Mouse (Mus musculus): Measurements from ENCODE around the gene Zfp454. TPM values are rescaled to one million over a fixed set of nuclear protein-coding genes. Genes with fewer than 3 reads are reported as not detected.

Zfp454 gene
- not detected in 2 replicates for total RNA-seq (2015; ENCODE audit: low replicate concordance)
- total RNA-seq (2017; ENCODE audit: low replicate concordance) = not detected in 2 replicates

DNA sequence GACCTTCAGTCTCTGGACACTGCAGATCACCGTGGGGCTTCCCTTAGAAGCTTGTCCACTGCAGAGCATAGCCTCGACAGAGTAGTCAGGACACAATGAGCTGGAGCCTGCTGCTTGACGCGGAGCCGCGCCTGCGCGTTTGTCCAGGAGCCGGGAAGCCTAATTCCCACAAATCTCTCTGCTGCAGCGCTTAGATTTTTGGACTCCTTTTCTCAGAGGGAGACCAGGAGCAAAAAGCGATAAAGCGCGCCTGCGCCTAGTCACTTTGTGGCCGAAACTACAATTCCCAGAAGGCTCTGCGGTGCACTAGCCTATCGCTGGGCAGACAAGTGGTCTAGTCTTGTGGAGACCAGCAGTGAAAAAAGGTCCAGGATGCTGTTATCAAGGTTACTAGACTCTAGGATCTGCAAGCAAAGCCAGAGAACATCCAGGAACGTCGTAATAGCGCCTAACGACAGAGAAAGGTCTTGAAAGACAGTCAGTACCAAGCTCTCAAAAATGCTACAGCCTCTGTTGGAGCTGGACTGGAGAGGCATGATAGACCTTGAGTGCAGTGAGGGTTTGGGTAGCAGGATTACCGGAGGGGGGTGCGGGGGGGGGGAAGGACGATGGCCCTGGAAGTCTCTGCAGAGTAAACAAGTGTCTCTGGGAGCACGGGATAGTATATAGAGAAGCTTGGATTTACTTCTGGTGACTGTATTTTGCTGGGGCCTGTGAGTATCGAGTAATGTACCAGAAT is at the start of gene Zfp454:
Zfp454 (minus strand) TSS at position 262 of the 739 bp plus-strand sequence.
- no peak for ATAC-seq (replicated peaks; ENCODE audit: low FRiP score, poor library complexity, severe bottlenecking)

- ATAC-seq (replicated peaks; ENCODE audit: low FRiP score, poor library complexity, severe bottlenecking) = no peak
These were observed 44.6 kb upstream of the Zfp454 start for GRCm38 (mm10) chr11:50932040-50932439.

DNA sequence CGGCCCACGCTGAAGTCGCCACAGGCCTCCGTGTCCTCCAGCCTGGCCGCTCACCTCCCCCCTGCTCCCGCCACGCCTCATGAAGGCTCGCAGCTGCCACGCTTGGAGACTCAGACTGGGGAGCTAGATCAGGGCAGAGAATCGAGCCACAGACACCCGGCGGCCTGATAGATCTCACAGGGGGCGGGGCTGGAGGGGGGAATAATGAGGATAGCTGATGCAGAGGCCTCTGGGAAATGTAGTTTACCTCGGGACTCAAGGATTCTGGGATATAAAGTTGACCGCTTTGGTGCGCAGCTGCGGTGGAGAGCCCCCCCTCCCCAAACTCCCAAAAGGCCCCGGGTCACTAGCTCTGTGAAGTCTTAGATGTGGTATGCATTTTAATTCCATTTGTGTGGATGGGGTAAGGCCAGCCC is 44.0 kb upstream of the Zfp454 start, which contains the start of gene Zfp354b:
Zfp354b (minus strand) TSS at position 183 of the 416 bp plus-strand sequence.
- ATAC-seq (replicated peaks; ENCODE audit: low FRiP score, poor library complexity, severe bottlenecking) = no peak

GRCm38 (mm10) chr11:50931021-50931420 is 43.6 kb upstream of the Zfp454 start:
- ATAC-seq (replicated peaks; ENCODE audit: low FRiP score, poor library complexity, severe bottlenecking) = no peak

- no peak for ATAC-seq (replicated peaks; ENCODE audit: low FRiP score, poor library complexity, severe bottlenecking)
These were observed 43.1 kb upstream of the Zfp454 start for GRCm38 (mm10) chr11:50930469-50931014.

- no peak; the same call in 1 of the 2 replicates for ATAC-seq (replicated peaks; ENCODE audit: low FRiP score, poor library complexity, severe bottlenecking)
These were observed 28.3 kb upstream of the Zfp454 start, which contains the start of gene Zfp2 for GRCm38 (mm10) chr11:50915671-50916320. Gene Zfp2, minus strand, starts transcription at chr11:50916165.

GRCm38 (mm10) chr11:50914461-50914860 is 27.0 kb upstream of the Zfp454 start:
- ATAC-seq (replicated peaks; ENCODE audit: low FRiP score, poor library complexity, severe bottlenecking) = no peak

DNA sequence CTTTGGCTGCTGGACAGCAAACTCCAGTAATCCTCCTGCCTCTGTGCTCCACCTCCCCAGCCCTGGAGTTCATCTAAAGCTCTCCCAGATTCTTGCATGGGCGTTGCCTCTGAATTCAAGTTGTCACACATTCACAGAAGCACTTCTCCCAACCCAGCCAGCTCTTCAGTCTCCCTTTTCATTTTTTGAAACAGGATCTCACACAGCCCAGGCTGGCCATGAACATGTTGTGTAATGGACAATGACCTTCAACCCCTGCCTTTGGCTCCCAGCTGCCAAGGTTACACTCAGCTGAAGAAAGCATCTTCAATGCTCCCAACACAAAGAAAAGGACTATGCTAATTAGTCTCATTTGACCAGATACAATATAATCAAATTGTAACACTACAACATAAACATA is 25.9 kb upstream of the Zfp454 start:
- ATAC-seq (replicated peaks; ENCODE audit: low FRiP score, poor library complexity, severe bottlenecking) = no peak

DNA sequence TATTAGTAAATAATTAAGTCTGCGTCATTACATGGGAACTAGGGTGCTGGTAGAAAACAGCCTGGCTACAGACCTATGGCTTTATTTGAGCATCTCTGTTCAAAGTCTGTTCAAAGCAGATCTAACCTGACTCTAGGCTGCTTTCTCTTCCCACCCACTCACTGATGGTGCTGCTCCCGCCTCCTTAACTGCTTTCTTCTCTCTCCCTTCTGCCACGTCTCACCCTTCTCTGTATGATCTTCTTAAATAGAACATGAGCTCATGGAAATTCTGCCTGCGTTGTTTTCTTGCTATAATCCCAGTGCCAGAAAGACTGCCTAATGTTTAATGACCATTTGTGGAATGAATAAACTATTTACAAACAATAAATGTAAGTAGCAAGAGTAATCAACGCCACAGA is 20.7 kb upstream of the Zfp454 start:
- no peak for ATAC-seq (replicated peaks; ENCODE audit: low FRiP score, poor library complexity, severe bottlenecking)

GRCm38 (mm10) chr11:50897359-50897758 is 9.9 kb upstream of the Zfp454 start:
- ATAC-seq (replicated peaks; ENCODE audit: low FRiP score, poor library complexity, severe bottlenecking) = no peak

DNA sequence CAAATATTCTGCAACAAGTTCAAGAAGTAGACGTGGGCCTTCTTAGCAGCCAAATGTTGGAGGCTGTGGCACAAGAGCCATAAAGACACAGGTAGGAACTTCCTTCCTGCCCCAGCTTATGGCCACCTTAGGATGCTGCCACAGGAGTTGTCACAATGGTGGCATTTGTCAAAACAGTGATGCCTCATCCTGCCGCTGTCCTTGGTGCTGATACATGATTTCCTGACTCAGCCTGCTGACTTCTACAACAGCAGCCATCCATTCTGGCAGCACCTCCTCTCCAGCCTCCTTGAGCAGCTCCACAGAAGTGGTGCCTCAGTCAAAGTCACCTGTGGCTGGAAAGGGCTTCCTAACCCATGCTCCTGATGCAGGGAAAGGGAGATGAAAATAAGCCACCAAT is 5.0 kb upstream of the Zfp454 start:
- no peak for ATAC-seq (replicated peaks; ENCODE audit: low FRiP score, poor library complexity, severe bottlenecking)

DNA sequence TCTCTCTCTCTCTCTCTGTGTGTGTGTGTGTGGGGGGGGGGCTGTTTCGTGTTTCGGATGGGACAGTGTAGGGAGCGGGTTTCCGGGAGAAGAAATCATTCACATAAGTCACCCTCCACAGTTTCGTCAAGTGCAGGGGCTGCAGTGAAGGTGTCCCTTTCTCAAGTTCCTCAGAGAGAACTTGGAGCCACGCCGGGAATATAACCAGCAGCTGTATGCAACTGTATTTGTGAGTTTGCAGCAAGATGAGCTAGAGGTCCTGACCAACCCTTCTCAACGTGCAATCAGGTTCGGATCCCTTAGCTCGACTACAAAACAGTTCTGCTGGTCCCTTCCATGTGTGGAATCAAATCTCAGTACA is 538 bp downstream of the Zfp454 start:
- ATAC-seq (replicated peaks; ENCODE audit: low FRiP score, poor library complexity, severe bottlenecking) = no peak

- ATAC-seq (replicated peaks; ENCODE audit: low FRiP score, poor library complexity, severe bottlenecking) = no peak
These were observed 1.1 kb downstream of the Zfp454 start for GRCm38 (mm10) chr11:50886231-50886932.

DNA sequence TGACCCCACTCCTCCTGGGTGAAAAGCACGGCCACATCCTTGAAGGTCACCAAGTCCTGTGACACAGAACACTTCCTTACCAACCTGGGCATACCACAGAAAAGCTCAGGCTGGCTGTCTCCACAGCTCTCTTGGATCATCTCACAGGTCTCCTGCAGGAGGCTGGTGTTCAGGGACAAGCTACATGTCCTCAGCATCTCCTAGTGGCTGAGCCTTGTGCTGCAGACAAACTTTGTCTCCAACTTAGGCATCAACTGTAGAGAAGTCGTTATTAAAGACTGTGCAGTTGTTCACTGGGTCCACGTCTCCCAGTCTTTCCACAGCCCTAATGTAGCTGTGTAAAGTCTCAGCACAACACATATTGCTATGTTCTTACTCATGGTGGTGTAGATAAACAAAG is 3.7 kb downstream of the Zfp454 start:
- ATAC-seq (replicated peaks; ENCODE audit: low FRiP score, poor library complexity, severe bottlenecking) = no peak

DNA sequence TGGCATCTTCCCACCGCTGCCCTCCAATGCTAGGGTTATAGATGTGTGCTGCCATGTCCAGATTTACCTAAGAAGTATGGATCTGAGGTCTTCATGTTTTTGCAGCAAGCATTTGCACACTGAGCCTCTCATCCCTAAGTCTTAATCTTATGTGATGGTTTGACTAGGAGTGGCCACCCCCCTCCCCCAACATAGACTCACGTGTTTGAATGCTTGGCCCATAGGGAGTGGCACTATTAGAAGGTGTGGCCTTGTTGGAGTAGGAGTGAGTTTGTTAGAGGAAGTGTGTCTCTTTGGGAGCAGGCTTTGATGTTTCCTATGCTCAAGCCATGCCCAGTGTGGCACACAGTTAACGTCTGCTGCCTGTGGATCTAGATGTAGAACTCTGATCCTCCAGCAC is 8.8 kb downstream of the Zfp454 start:
- no peak for ATAC-seq (replicated peaks; ENCODE audit: low FRiP score, poor library complexity, severe bottlenecking)

GRCm38 (mm10) chr11:50850989-50851601 is 36.4 kb downstream of the Zfp454 start:
- ATAC-seq (replicated peaks; ENCODE audit: low FRiP score, poor library complexity, severe bottlenecking) = no peak

DNA sequence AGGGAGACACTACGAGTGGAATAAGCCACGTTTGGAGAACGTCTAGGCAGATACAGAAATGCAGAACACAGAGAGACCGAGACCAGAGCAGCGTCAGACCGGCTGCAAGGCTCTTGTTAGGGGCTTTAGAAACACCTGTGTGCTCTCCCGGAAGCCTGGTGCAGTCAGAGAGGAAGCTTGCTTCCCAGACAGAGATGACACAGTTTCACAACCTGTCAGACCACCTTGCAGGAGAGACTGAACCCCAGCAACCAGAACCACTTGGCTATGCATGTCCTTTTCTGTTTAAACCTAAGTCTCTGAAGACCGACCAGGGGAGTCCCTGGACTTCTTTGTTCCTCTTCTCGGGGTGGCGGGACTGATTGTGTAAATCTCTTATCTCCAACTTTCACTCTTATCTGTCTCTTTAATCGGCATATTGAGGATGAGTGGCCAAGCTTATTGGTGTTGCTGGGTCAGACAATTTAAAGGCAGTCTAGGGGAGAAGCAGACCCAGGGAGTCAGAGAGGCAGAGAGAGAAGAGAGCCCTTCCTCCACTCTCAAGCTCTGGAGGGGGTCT is 37.2 kb downstream of the Zfp454 start, which contains the start of gene Grm6:
Grm6 (plus strand) TSS at position 509 of the 559 bp plus-strand sequence.
- ATAC-seq (replicated peaks; ENCODE audit: low FRiP score, poor library complexity, severe bottlenecking) = no peak

GRCm38 (mm10) chr11:50849310-50849709 is 38.1 kb downstream of the Zfp454 start:
- ATAC-seq (replicated peaks; ENCODE audit: low FRiP score, poor library complexity, severe bottlenecking) = no peak

DNA sequence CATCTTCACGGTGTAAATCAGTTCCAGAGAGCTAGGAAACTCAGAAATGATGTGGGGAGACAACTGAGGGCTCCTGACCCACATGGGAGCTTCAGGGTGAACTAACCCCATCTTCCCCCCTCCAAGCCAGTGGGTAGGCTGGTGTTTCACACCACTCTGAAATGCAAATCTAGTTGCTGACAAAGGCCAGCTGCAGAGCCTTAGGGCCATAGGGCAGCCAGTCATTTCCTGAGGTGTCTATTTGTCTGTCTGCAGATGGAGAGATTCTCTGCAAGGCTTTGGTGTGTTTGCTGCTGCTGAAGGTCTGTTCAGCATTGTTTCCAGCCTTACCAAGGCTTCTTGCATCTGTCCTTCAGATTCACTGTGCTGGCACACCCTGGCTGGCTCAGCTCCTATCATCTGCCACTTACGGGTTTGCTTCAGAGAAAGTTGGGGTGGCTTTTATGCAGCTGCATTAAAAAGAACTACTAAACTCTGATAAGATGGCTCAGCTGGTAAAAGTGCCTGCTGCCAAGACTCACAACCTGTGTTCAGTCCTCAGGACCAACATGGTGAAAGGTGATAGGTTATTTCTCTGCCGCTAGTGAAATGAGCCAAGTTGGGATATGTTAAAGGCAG is 38.8 kb downstream of the Zfp454 start:
- ATAC-seq (replicated peaks; ENCODE audit: low FRiP score, poor library complexity, severe bottlenecking) = no peak

All from erythroid progenitor cell, adult 5-6 weeks (primary cell).